Mouse (Mus musculus) neural tube, embryonic 10.5 days (tissue): ENCODE results near the gene Nkapl.
"Not testable (repeated sequence)": the region's sequence is repeated elsewhere in the genome, so short reads cannot be mapped to it uniquely, and the experiment has no call there.

Experiments used
- DNase-seq: peaks from one replicate; pipeline ENCODE4 v3.0.0-alpha.2; 2017; ENCODE audit warnings: low spot score; ENCODE audit errors: extremely low spot score

Nkapl gene

DNA sequence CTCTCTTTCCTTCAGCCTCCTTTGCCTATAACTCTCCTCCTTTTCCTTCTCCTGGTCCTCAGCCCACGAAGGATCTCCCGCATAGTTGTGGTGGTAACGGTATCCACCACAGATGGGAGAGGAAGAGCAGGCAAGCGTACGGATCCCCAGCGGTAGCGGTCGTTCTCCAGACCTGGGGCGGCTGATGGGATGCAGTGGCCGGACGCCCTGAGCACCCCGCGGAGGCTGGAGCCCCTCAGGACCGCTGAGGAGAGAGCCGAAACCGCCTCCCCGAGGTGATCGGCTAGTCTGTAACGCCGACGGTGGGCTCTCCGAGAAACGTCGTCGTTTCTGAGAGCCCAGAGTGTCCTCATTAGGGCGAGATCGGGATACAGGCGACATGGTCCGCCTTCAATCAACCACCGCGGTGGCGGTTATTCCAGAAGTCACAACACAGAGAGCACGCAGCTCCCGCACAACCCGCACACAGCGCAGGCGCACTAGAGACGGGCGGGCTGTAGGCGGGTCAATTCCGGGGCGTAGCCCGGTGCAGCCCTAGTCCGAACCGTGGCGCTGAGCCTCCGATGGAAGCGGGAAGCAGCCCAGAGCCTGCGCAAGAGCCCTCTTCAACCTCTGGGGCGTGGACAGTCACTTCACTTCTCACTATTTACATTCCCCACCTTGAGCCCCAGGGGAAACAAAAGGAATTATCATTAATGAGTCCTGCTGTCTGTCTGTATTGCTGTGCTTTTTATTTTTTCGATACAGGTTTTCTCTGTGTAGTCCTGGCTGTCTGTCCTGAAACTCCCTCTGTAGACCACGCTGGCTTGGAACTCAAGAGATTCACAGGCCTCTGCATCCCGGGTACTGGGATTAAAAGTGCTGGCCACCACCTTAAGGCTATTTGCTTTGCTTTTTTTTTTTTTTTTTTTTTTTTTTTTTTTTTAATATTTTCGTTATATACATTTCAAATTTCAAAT lies at the start of gene Nkapl:
Gene Nkapl, minus strand, starts transcription at position 449 of the 959 bp plus-strand sequence.
- peak; percentile 88 for DNase-seq

GRCm38 (mm10) chr13:21506221-21506649 lies 37.9 kb upstream of the Nkapl start:
- DNase-seq: peak; percentile 88

DNA sequence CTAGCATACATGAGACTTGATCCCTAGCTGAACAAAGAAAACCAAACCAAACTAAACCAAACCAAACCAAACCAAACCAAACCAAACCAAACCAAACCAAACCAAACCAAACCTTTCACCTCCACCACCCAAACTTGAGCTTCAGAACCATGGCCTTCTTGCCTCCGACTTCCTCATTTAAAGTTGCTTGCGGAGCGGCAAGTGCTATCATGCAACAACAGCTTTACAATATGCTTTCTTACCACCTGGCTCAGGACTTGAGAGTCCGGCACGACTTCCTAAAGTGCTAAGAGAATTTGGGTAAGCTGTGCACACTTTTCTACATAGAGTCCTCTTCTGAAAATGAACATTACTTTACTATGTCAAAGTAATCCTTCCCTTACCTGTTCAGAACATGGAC lies 34.0 kb upstream of the Nkapl start:
- no peak for DNase-seq

DNA sequence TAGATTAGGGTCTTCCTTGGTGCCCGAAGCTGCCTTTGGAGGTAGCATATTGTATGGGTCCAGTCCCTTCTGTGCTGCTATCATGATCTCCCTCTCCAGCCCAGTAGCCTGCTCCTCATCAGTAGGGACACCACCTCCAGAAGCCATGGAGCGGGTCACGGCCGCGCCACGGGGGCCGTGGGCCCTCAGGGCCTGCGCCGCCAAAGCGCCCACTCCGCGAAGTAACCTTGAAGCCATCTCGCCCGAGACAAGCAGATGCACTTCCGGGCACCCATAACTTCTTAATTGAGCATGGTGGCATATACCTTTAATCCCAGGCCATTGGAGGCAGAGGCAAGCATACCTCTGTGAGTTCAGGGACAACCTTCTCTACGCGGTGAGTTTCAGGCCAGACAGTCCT lies 32.9 kb upstream of the Nkapl start, which contains the start of gene Gm11273:
Gene Gm11273, minus strand, starts transcription at position 237 of the 400 bp plus-strand sequence.
- DNase-seq: not testable (repeated sequence)

DNA sequence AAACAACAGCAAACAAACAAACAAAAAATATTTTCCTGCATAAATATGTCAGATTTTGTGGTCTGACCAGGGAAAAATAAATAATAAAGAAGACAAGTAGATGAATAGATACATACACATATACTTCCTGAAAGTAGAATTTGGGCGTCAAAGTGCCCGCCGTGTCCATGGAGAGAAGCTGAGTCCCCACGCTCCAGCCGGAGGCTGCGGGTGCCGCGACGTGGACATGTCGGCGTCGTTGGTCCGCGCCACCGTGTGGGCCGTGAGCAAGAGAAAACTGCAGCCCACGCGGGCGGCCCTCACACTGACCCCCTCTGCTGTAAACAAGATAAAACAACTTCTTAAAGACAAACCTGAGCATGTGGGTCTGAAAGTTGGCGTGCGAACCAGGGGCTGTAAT lies 26.8 kb upstream of the Nkapl start, which contains the start of gene AK157302:
Gene AK157302, plus strand, starts transcription at position 144 of the 400 bp plus-strand sequence.
- no peak for DNase-seq

- no peak for DNase-seq
Measured at GRCm38 (mm10) chr13:21492847-21493246, 24.5 kb upstream of the Nkapl start.

GRCm38 (mm10) chr13:21486881-21487280 lies 18.6 kb upstream of the Nkapl start:
- no peak for DNase-seq

DNA sequence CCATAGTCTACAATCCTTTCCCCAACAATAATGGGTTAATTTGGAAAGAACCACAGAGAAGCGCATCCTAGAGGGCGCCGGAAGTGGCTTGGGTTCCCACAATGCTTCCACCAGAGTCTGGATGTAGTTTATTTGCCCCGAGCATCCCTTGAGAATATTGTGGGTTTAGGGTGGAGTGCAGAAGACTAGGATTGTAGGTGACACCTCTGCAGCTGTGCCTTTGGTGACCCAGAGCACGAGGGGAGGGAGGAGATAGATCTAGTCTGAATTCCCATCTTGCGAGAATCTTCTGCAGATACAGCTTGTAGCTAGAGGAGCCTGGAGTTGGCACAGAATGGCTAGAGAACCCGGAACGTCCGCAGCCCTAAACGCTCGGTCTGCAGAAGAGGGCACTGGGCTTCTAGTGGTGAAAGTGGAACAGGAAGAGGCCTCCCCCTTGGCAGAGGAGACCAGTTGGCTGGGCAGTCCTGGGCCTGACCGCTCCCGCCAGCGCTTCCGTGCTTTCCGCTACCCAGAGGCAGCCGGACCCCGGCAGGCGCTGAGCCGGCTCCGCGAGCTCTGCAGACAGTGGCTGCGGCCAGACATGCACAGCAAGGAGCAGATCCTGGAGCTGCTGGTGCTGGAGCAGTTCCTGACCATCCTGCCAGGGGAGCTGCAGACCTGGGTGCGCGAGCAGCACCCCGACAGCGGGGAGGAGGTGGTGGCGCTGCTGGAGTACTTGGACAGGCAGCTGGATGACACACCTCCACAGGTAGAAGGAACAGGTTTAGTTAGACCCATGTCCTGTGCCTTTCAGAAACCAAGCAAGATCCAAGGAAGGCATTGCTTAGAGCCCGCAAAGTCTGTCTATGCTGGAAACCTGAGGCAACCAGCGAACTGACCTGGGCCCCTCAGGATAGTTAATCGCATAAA lies 10.7 kb upstream of the Nkapl start, which contains the start of the genes Zkscan4 and Gm10065:
Gene Zkscan4, plus strand, starts transcription at position 149 of the 912 bp plus-strand sequence.
Gene Gm10065, minus strand, starts transcription at position 683 of the 912 bp plus-strand sequence.
- DNase-seq: peak; percentile 75

- no peak for DNase-seq
Measured at GRCm38 (mm10) chr13:21472427-21472826, 4.1 kb upstream of the Nkapl start.

DNA sequence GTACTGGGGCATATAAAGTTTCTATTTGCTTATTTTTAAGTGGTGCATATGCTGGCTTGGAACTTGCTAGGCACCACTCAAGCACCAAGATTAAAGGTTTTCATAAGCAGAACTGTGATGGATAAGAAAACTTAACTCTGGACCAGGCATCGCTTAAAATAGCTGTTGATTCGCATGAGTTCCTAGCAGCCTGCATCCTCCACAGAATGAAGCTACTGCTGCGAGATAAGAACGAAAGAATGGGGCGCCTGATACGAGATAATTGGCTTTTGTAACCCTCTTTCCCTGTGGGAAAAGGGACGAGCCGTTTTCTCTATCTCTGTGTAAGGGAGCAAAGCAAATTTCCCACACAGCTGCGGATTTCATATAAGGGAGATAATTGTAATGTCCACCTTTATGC lies 788 bp upstream of the Nkapl start:
- DNase-seq: no peak

- DNase-seq: no peak
Measured at GRCm38 (mm10) chr13:21467336-21467735, 973 bp downstream of the Nkapl start.

GRCm38 (mm10) chr13:21462516-21462915 lies 5.8 kb downstream of the Nkapl start:
- not testable (repeated sequence) for DNase-seq

DNA sequence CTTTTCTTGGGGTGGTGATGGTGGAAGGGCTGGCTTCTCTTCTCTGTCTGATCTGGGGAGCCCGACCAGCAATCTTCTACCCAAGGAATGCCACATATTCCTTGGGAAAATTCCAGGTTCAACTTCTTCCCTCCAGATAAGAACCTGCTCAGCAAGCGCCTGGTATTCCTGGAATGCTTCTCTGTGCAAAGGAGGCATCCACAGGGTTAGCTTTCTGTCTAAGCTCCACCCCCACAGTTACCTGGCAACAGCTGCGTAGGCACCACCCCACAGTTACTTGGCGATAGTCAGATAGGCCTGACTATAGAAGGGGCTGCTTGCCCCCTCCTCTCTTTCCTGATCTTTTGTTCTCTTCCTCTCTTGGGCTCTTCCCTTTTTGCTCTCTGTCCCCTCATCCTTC lies 12.0 kb downstream of the Nkapl start:
- no peak for DNase-seq

DNA sequence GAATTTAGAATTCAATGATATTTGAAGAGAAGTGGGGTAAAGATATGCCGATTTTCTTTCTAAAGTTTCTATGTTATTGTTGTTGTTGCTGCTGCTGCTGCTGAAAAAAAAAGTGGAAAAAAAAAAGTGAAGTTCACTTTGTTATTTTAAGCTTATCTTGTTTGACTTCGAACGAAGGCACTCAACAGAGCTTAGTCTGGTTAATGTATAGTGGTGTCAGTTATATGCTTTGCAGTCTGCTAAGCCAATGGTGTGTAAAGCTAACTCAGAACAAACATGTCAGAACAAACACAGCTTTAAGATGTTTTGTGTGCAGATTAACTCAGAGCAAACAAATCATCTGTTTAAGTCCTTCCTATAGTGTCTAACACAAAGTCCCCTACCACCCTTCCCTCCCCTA lies 14.2 kb downstream of the Nkapl start:
- no peak for DNase-seq

DNA sequence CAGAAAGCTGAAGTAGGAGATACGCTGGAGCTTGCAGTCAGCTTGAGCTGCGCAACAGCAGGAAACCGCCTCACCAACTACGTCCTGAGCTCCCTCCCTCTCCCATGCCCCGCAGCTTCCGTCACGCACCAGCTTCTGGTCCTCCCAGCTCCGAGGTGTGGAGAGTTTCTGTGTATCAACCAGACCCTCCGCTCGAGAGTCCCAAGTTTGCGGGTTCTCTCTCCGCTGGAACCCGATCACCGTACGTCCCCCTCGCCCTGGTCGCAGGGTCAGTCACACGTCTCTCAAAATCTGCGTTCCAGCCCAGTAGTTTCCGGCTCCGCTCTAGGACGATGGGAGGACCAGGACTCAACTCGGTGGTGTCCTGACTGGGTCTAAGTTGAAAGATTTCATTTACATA lies 14.9 kb downstream of the Nkapl start, which contains the start of gene Zscan26:
Gene Zscan26, minus strand, starts transcription at position 282 of the 400 bp plus-strand sequence.
- DNase-seq: peak; percentile 91

DNA sequence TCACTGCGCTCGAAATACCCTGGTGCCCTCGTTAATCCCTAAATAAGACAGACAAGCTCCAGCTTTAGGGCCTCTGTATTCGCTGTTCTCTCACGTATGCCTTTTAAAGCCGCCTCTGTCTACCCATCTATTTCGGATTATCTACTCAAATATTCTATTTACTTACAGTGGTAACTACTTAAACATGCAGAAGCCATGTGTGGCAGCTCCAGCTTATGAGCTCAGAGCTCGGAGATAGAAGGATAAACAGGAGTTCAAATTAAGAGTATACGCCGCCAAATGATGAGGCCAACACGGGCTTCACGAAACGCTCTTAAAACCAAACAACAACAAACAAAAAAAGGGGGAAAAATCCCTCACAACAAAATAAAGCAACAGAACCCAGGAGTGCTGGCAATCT lies 15.3 kb downstream of the Nkapl start:
- DNase-seq: no peak

DNA sequence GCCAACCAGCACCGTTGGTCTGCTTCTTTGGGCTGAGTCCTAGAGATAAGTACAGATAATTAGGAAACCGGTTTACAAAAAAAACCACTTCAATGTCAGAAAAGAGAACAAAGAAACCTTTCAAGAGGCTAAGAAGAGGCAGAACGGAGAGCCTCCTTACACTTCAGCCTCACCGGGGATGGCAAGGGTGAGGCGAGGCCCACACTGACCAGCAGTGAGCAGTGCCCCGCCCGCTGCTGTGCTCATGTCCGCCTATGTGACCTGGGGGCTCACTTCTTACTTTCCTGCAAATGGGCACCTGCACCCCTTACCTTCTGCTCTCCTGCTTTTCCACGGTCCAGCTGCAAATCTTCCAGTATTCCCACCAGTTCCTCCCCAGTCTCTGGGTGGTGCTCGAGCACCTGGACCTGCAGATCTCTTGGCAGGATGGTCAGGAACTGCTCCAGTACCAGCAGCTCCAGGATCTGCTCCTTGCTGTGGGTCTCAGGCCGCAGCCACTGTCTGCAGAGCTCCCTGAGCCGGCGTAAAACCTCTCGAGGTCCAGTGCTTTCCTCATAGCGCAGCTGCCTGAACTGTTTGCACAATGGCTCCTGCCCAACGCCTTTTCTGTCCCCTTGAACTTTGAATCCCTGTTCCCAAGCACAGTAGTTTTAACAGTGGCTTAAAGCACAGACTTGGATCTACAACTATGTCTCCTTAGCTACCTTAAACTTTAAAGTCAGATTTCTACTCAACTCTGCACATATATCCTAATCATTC lies 20.3 kb downstream of the Nkapl start:
- DNase-seq: no peak

DNA sequence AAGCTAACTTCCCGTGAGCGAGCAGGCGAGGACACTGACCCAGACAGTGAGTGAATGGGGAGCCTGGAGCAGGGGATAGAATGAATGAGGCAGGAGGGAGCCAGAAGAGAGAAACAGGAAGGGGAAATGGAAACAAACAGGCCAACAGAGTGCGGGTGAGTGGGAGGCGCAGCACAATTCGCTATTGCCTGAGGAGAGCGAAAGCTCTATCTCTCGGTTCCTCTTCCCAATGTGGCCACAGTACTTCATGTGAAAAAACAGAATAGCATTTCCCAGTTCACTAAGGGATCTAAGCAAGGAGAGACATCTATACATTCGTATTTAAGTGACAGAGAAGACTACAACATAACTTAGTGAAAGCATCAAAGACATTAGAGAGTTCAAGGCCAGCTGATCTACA lies 21.5 kb downstream of the Nkapl start:
- DNase-seq: no peak

DNA sequence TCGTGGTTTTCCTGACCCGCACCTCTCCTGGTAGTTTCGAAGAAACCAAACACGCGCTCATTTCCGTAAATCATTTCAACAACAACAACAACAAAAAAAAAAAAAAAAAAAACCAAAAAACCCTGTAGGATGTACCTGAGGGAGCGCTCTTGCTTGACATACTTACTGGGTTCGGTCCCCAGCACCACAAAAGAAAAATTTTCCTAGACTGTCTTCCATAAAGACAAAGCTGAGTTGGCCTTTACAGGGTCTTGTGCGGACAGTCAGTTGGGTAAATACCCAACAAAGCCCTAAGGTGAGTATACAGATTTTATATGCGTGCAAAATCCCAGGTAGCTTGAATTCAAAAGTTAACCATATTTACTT lies 27.1 kb downstream of the Nkapl start:
- no peak for DNase-seq

DNA sequence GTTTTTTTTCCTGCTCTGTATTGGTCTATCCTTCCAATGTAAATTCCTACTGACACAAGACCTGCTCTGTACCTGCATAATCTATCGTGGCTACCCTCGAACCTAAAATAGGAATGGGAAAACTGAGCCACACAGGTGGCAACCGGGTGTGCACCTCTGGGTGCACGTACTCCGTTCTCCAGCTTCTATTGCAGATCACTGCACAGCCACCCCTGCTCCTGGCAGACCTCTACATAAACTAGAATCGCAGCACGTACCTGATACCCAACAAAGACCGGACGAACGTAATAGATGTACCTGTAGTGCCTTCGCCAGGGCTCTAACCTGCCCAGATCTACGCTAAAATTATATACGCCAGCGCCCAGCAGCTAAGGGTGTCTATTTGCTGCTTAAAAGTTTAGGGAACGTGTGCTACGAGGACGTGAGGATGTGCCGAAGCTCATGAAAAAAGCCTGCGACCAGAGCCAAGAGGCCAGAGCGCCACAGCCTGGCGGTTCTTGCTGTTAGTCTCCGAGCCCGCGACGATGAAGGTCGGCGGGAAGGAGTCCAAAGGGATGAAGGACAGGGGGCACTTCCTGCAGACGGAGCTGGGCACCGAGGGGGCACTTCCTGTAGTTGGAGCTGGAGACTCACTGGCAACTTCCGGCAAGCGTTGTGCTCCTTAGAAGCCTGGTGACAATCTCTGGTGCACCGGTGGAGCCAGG lies 27.7 kb downstream of the Nkapl start, which contains the start of gene Pgbd1:
Gene Pgbd1, minus strand, starts transcription at position 556 of the 704 bp plus-strand sequence.
- DNase-seq: peak; percentile 76
